Mouse (Mus musculus): ENCODE measurements at regions not wholly inside any gene's neighbourhood (a gene's known extent, or its start where the extent isn't known, plus 50 kb on each side); places are given as distances from the start of the nearest gene placed in this dataset.

GRCm38 (mm10) chr4:80628271-80628670 is 205.7 kb upstream of the Tyrp1 start:
- H3K4me3 ChIP-seq (ENCODE audit: low read length): no peak overlapping the region
- no peaks in the 10 kb centered on the region for H3K9me3 ChIP-seq (ENCODE audit: control insufficient read depth, low read length)
- no peaks in the 10 kb centered on the region for H3K27me3 ChIP-seq (replicated peaks; ENCODE audit: control insufficient read depth, insufficient read depth, low read length)
- no peaks in the 10 kb centered on the region for H3K4me1 ChIP-seq (ENCODE audit: control insufficient read depth, insufficient read depth, low read depth, low read length)
- ATAC-seq: no peak
- H3K9ac ChIP-seq (ENCODE audit: low read depth, low read length): no peak overlapping the region
- H3K4me2 ChIP-seq (ENCODE audit: low read length): no peak overlapping the region
- no peak overlapping the region for H3K27ac ChIP-seq (ENCODE audit: low read depth, low read length)
- 78% methylated on average over 4 of the region's 4 CpGs for WGBS
- no peaks in the 10 kb centered on the region for H3K36me3 ChIP-seq (ENCODE audit: control insufficient read depth, insufficient read depth, low read length)

DNA sequence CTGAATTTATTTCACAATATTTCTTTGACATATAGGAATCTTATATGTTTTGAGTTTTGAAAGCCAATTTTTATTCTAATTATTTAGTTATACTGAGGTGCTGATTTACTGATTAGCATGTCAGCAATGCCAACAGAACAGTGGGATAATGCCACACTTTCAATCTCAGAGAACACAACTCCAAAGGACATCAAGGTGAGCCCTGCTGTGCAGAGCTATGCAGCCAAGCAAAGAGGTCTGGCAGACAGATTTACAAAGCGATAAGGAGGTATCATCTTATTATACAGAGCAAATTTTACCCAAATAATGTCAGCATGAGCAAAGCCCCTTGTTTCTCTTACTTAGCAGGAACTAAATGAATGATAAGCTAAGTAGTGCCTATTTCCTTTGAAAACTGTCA is 204.7 kb upstream of the Tyrp1 start:
- no peak overlapping the region for H3K27ac ChIP-seq (ENCODE audit: low read depth, low read length)
- ATAC-seq: no peak
- no peak overlapping the region for H3K4me3 ChIP-seq (ENCODE audit: low read length)
- H3K9ac ChIP-seq (ENCODE audit: low read depth, low read length): no peak overlapping the region
- H3K36me3 ChIP-seq (ENCODE audit: control insufficient read depth, insufficient read depth, low read length): no peaks in the 10 kb centered on the region
- H3K27me3 ChIP-seq (replicated peaks; ENCODE audit: control insufficient read depth, insufficient read depth, low read length): no peaks in the 10 kb centered on the region
- no peaks in the 10 kb centered on the region for H3K4me1 ChIP-seq (ENCODE audit: control insufficient read depth, insufficient read depth, low read depth, low read length)
- no peak overlapping the region for H3K4me2 ChIP-seq (ENCODE audit: low read length)
- WGBS: 72% methylated on average over 1 of the region's 1 CpGs
- H3K9me3 ChIP-seq (ENCODE audit: control insufficient read depth, low read length): no peaks in the 10 kb centered on the region

- Histone ChIP-seq H3K36me3 (ENCODE audit: control insufficient read depth, insufficient read depth, low read length) (no peaks in the 10 kb centered on the region), H3K4me3 (ENCODE audit: low read length) (no peak overlapping the region), H3K27me3 (replicated peaks; ENCODE audit: control insufficient read depth, insufficient read depth, low read length) (no peaks in the 10 kb centered on the region), H3K27ac (ENCODE audit: low read depth, low read length) (no peak overlapping the region), H3K4me1 (ENCODE audit: control insufficient read depth, insufficient read depth, low read depth, low read length) (no peaks in the 10 kb centered on the region), H3K4me2 (ENCODE audit: low read length) (no peak overlapping the region), H3K9ac (ENCODE audit: low read depth, low read length) (no peak overlapping the region), H3K9me3 (ENCODE audit: control insufficient read depth, low read length) (no peaks in the 10 kb centered on the region)
- no peak for ATAC-seq
Measured at GRCm38 (mm10) chr4:80630260-80630659, 203.7 kb upstream of the Tyrp1 start.

- WGBS: 77% methylated on average over 4 of the region's 4 CpGs
Measured at GRCm38 (mm10) chr4:80631041-80631440, 202.9 kb upstream of the Tyrp1 start.

DNA sequence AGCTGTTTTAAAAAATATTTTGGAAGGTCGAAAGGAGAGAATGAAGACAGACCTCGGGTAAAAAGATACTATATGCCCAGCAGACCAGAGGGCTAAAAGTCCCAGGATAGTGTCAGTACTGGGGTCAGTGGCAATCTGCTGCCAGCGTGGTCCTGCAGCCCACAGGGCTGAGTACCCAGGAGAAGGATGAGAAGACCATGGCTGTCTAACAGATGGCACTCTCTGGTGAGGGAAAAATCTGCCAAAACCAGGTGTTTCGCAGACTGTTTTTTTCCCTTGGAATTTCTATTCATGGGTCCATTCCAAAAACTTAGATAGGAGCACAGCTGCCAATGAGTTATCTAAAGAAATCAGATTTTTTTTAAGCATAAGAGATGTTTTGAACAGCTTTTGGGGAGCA is 202.5 kb upstream of the Tyrp1 start:
- WGBS: 75% methylated on average over 4 of the region's 4 CpGs
- Histone ChIP-seq H3K4me3 (ENCODE audit: low read length) (no peak overlapping the region), H3K36me3 (ENCODE audit: control insufficient read depth, insufficient read depth, low read length) (no peaks in the 10 kb centered on the region), H3K27ac (ENCODE audit: low read depth, low read length) (no peak overlapping the region), H3K9ac (ENCODE audit: low read depth, low read length) (no peak overlapping the region), H3K9me3 (ENCODE audit: control insufficient read depth, low read length) (no peaks in the 10 kb centered on the region), H3K27me3 (replicated peaks; ENCODE audit: control insufficient read depth, insufficient read depth, low read length) (no peaks in the 10 kb centered on the region), H3K4me1 (ENCODE audit: control insufficient read depth, insufficient read depth, low read depth, low read length) (no peaks in the 10 kb centered on the region), H3K4me2 (ENCODE audit: low read length) (no peak overlapping the region)
- ATAC-seq: no peak

More at GRCm38 (mm10) chr4:80631041-80631440, 202.9 kb upstream of the Tyrp1 start:
- H3K27me3 ChIP-seq (replicated peaks; ENCODE audit: control insufficient read depth, insufficient read depth, low read length): no peaks in the 10 kb centered on the region
- ATAC-seq: no peak
- H3K27ac ChIP-seq (ENCODE audit: low read depth, low read length): no peak overlapping the region
- H3K4me1 ChIP-seq (ENCODE audit: control insufficient read depth, insufficient read depth, low read depth, low read length): no peaks in the 10 kb centered on the region
- H3K9ac ChIP-seq (ENCODE audit: low read depth, low read length): no peak overlapping the region
- H3K36me3 ChIP-seq (ENCODE audit: control insufficient read depth, insufficient read depth, low read length): no peaks in the 10 kb centered on the region
- no peaks in the 10 kb centered on the region for H3K9me3 ChIP-seq (ENCODE audit: control insufficient read depth, low read length)
- no peak overlapping the region for H3K4me2 ChIP-seq (ENCODE audit: low read length)
- H3K4me3 ChIP-seq (ENCODE audit: low read length): no peak overlapping the region

GRCm38 (mm10) chr4:80638381-80638780 is 195.5 kb upstream of the Tyrp1 start:
- H3K27ac ChIP-seq (ENCODE audit: low read depth, low read length): no peak overlapping the region
- H3K9me3 ChIP-seq (ENCODE audit: control insufficient read depth, low read length): no peaks in the 10 kb centered on the region
- H3K4me3 ChIP-seq (ENCODE audit: low read length): no peak overlapping the region
- no peak for ATAC-seq
- no peaks in the 10 kb centered on the region for H3K36me3 ChIP-seq (ENCODE audit: control insufficient read depth, insufficient read depth, low read length)
- H3K27me3 ChIP-seq (replicated peaks; ENCODE audit: control insufficient read depth, insufficient read depth, low read length): no peaks in the 10 kb centered on the region
- no peak overlapping the region for H3K9ac ChIP-seq (ENCODE audit: low read depth, low read length)
- no peak overlapping the region for H3K4me2 ChIP-seq (ENCODE audit: low read length)
- no peaks in the 10 kb centered on the region for H3K4me1 ChIP-seq (ENCODE audit: control insufficient read depth, insufficient read depth, low read depth, low read length)

All from hindbrain, embryonic 16.5 days (tissue).